Mouse (Mus musculus) layer of hippocampus, adult 18-20 months (tissue): ENCODE data around the gene E2f4. TPM values are rescaled to one million over a fixed set of nuclear protein-coding genes. Genes with fewer than 3 reads are reported as not detected.

ENCODE experiments used
- DNase-seq, 2 experiments: peaks; one replicate each; pipeline ENCODE4 v3.0.0; 2022; ENCODE audit warnings: low spot score in 2 of 2
- total RNA-seq, 2 experiments: library from RNA; stranded (reverse); gene quantifications; 2 replicates each; pipeline ENCODE4 v1.2.3; 2021

Gene E2f4
- total RNA-seq, 2 experiments from 2014 or later = 34.2 to 36.7 TPM

DNA sequence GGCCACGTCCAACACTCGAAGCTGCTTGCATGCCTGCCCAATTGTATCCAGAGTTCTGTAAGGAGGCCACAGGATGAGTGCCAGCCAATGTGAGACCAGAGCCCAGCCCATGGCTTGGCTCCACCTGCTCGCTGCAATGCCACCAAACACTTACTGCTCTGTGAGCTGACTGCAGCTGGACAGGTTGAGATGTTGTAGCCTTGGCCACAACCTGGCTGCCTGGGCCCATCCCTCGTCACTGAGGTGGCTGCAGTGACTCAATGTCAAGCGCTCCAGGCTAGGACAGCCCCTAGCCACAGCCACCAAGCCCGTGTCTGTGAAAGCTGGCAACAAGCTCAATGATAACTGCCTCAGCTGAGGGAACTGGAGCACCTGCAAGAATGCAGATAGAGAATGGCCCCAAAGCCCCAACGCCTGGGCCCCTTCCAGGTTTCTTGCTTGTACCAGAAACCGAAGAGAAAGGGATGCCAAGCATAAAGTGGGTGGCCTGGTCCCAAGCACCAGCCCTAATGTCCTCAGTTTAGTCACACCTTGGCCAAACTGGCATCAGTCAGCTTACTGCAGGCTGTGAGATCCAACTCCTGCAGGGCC is 15.5 kb downstream of the E2f4 start:
- DNase-seq = no peak

DNA sequence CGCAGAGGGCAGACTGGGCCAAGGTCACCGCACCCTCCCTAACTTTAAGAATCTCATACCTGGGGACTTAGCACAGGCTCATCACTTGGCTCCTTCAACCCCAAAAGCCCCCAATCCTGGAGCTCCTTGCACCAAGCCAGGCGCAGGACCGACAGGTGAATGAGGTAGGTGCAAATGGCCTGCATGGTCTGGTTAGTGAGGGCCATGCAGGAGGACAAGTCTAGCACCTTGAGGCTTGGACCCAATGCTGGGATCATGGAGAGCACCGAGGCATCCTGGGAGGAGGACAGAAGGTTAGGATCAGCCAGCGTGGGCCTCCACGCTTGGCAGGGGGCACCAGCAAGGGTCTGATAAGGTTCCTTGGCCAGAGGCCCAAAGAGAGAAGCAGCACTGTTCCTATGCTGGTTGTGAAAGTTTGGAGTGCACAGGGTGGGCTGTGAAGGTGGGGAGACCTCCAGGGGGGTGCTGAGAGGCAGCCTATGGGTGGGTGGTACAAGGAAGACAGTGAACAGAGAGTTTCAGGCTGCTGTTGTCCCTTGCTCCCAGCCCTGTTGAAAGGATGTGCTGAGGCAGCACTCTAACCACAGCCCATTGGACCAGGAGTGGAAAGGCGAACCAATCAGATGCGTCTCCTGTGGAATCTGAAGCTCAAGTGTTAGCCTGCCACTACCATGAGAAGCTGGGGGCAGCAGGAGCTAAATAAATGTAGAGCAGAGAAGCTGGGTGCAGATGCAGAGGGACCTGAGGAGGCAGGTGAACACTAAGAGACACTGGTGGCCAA is 16.3 kb downstream of the E2f4 start:
- DNase-seq = no peak

DNA sequence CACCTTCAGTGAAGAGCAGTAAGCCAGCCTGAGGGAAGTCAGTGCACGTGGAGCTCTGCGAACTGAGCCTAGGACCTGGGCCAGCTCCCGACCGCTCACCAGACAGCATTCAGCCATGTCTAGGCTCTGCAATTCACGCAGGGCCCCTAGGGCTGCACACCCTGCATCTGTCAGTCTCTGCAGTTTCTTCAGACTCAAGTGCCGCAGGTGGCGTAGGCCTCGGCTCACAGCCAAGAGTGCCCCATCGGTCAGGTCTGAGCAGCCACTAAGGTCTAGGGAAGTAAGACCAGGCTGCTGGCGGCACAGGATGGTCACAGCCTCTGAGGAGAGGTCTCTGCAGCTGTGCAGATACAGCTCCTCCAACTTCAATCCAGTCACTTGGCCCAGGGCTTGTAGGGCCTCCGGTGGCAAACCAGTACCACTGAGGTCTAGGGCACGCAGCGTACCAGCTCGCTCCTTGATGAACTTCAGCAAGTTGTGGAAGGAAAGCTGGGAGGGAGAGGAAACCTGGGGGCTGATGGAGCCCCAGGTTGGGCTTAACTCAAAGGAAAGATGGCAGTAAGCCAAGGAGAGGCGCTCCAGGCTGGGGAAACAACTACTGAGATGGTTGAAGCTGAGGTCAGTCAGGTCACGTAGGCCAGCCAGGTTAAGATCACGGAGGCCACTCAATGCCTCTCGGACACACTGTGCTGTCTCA is 17.8 kb downstream of the E2f4 start:
- no peak for DNase-seq

DNA sequence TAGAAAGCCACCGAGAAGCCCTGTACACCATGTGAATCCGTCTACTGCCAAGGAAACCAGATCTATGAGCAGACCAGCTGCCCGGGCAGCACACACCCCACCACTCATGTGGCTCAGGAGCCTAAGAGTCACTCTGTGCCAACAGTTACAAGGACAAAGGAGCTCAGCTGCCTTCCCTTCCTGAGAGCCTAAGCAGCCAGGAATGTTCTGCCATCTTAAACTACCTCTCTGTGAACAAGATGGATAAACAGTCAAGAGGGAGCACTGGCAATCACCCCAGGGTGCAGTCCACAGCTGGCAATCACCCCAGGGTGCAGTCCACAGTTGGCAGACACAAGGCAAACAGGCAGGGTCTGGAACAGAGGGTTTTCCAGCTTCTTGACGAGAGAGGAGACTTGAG is 20.5 kb downstream of the E2f4 start:
- no peak for DNase-seq

DNA sequence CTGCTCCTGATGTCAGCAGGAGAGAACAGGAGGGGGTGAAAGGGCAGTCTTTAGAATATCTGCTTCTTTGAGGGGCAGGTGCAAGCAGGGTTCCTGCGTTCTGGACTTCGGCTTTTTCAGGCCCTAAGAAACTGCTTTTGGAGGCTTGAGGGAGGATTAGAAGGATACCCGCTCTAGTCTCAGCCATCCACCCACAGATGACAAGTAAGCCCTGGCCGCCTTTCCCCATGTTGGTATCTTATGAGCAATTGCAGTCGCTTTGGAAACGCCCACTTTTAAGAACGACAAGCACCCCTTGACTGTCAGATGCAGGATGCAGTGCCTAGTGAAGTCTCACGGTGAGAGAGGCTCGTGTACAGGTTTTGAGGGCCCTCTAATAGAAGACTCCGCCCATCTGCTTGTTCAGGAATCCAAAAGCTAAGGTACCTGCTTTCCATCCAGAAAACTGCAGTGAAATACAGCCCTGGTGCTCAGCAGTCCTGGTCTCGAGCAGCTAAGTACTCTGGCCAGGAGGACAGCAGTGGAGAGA is 21.3 kb downstream of the E2f4 start:
- DNase-seq = no peak

DNA sequence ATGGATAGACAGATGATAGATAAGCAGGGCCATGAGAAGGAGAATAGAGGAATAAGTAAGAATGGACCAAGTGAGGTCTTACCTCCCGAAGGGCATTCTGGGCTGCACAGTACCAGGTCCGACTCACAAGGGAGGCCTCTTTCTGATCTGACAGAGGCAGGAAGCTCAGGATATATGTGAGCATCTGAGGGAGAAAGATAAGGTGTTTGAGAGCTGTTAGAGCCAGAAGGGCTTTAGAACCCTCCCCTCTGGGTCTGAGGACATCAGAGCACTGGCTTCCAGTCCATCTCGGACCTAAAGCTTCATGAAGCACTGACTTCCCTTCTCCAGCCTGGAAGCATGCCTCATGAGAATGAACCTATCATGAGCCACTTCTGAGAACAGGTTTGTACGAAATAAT is 25.7 kb downstream of the E2f4 start:
- no peak for DNase-seq

DNA sequence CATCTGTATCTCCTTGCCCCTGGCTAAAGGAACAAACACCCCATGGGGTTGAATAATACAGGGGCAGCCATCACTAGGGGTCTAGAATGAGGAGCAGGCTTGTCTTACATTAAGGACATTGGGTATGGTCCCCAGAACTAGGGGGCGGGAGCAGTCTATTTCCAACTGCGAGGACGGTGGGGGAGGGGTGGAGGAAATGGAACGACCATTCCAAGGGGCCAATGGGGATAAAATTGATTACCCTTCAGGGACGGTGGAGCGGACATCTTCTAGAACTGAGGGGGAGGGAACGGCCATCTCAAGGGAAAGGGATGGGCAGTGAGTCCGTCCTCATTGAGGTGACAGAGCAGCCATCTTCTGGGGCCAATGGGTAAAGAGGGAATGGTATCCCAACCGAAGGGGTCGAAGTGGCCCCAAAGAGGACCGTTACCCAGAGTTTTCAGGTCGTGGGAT is 28.2 kb downstream of the E2f4 start:
- DNase-seq = no peak

DNA sequence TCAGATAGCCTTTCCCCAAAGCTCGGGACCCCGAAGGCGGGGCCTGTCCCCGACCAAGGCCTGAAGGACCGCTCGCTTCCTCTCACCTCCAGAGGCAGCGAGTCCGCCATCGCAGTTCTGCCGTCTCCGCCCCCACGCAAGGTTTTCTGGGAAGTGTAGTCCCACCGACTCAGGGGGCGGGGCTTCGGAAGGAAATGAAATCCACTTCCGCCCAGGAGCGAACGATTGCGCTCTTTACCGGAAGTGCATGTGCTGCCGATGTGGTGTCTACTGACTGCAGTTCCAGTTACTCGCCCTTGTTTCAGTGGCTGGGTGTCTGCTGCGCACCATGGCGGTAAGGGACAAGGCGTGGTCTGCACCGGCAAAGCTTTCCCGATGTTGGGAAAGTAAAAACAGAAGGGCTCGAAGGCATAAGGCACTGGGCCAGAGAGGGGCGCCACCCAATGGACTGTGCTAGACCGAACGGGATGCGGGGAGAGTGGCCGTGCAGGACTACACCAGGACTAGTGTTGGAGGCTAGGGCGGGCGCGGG is 28.7 kb downstream of the E2f4 start, which contains the start of the genes Lrrc29 and Tmem208:
Gene Lrrc29 (minus strand): TSS at position 138 of the 532 bp plus-strand sequence.
Gene Tmem208 (plus strand): TSS at position 214 of the 532 bp plus-strand sequence.
- peak; percentile 94 to 98 for DNase-seq

DNA sequence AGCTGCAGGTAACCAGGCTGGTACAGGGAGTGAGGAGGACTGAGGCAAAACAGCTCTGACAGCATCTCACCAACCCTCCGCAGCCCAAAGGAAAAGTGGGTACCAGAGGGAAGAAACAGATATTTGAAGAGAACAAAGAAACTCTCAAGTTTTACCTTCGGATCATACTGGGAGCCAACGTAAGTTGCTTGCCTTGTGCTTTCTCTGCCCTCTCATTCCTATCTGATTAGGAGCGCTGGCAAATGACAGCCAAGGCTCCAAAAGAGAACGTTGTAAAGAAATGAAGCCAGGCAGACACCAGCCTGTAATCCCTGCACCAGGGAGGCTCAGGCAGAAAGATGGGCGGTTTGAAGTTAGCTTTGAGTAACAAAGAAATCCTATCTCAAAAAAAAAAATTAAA is 29.5 kb downstream of the E2f4 start:
- no peak for DNase-seq

DNA sequence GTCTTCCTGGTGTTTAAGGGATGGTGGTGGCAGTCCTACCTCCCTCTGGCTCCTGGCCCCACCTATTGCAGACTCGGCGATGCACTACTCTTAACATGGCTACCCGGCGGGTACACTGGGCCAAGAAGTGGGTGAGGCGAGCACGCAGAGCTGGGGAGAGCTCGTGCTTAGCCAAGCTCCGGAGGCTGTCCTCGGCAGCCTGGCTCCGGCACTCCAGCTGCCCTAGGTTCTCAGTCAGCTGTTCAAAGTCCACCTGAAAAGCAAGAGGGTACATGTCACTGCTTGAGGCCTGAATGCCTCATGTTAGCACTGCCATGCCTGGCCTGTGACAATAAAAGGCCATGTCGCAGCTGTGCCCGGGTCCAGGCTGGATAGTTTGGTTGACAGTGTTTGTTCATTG is 32.9 kb downstream of the E2f4 start:
- DNase-seq = no peak

DNA sequence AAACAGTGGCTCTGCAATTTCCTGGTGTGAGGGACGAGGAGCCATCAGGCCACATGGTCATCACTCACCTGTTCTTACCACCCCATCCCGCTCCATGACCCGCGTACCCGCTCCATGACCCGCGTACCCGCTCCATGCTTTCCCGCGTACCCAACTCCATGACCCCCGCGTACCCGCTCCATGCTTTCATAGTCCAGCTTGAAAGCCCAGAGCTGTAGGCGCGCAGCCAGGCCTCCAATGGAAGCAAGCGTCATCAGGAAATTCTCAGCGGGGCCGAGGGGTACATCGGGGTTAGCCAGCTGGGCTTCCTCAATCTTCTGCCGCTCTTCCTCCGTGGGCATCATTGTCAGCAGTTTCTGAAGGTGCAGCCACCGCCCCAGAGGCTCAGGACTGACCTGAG is 34.0 kb downstream of the E2f4 start:
- no peak for DNase-seq

DNA sequence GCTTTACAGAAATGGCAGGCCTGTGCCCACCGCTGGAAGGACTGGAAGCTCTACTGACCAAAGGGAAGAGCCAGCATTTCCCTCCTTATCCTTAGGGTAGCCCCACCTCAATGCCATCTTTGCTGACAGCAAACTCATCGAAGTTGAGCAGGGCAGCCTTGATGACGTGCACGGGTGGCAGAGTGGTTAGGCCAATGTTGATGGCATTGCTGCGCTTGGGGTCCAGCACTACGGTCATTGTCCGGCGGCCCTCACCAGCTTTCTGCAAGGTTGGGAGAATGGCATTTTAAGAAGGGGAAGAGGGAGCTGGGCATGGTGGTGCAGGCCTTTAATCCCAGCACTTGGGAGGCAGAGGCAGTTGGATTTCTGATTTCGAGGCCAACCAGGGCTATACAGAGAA is 34.5 kb downstream of the E2f4 start:
- DNase-seq = no peak

DNA sequence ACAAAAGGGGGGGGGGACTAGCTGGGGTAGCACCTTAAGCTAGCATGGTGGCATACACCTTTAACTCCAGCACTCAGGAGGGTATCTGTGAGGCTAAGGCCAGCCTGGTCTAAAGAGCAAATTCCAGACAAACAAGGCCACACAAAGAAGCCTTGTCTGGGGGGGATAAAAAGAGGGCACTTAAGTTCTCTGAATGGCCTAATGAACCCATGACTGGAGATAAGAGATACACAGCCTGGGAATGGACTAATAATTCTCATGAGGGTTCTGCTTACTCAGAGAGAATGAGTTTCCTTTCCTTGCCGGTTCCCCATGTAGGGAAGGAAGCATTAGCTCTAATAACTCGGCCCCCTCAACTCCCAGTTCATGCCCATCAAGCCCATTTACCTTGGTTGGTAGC is 35.1 kb downstream of the E2f4 start:
- no peak for DNase-seq

DNA sequence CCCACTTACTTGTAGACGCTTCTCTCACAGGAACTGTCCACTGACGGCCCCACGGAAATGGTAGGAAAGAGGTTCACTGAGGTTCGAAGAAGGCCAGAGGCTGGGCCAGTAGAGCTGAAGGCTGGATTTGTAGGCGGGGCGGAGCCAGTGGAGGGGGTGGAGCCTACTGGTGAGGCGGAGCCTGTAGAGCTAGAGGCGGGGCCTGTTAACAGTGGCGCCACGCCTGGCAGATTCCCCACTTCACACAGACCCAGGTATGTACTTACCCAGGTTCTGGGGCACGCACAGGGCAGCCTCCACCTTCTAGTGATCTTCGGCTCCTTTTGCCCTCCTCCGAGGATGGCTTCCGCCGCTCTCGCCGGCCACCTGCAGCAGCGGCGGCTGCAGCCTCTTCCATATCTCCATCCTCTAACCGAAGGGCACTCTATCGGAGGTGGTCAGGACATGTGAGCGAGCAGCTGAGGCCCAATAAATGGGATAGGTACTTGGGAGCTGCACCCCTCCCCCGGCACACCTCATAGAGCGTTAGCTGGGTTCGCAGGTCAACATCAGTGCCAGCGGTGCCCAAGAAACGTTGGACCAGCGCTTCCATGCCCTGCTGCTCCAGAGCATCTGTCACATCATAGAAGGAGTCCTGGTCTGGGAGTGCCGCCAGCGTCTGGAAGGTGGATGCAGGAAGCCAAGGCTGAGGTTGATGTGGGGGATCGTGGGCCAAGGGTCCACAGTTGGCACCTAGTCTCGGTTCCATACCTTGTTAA is 39.1 kb downstream of the E2f4 start:
- DNase-seq = no peak

DNA sequence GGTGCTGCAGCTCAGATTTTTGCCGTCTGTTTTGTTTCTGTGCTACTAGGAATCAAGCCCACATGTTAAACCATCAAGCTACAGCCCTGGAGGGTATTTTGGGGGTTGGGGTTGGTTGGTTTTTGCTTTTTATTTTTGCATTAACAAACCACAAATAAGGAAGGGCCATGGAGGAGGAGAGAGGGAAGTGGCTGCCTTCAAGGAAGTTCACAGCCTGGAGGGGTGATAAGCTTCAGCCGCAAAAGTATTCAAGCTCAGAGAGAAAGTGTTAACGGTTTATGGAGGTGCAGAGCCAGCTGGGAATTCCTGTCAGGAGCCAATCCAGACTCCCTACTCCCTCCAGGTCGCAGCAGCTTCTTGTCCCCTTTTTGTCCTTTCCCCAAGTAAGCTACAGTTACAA is 41.5 kb downstream of the E2f4 start:
- DNase-seq = no peak

DNA sequence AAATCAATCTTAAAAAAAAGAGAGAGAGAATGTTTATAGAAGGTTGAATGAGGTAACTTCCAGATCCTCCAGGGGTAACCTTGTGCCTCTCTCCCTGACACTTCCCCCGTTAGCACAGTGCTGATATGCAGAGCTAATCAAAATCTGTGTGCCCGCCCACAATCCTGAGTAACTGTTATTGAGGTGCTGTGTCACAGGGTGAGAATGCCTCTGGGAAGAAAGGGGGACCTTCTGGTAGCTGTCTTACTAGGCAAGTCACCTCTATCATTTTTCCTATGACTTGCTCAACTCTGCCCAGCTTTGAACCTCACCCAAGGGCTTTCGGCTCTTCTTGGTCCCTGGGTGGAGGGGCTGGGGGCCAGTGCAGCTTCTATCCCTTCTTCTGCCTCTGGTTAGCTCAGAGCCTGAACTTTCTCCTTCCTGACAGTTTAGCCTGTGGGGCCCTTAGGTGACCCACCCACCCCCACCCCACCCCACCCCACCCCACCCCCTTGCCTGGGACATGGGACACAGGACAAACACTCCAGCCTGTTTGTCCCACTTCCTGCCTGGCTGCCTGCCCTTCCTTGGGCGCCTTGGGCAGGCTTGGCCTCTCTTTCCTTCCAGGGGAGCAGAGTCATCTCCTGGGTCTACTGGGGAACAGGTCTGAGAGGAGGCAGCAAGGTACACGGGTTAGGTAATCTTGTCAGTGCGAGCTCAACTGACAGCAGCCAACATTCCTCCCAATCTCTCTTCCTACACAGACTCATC is 42.6 kb downstream of the E2f4 start:
- DNase-seq = no peak

DNA sequence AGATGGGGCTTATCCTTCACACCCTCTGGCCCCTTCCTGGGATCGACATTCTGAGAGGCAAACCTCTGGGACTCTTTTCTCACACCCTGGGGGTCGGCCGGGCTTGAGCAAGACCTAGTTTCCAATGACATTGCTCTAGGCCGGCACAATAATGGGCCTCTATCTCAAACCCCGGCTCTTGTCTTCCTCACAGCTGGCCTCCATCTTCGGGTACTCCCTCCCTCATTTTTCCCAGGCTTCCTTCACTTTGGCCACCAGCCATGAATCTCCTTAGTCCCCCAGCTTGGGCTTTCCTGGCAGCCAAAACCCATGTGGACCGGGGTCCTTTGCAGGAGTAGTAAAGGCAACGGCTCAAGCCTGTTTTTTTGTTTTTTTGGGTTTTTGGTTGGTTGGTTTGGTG is 43.9 kb downstream of the E2f4 start:
- DNase-seq = no peak

DNA sequence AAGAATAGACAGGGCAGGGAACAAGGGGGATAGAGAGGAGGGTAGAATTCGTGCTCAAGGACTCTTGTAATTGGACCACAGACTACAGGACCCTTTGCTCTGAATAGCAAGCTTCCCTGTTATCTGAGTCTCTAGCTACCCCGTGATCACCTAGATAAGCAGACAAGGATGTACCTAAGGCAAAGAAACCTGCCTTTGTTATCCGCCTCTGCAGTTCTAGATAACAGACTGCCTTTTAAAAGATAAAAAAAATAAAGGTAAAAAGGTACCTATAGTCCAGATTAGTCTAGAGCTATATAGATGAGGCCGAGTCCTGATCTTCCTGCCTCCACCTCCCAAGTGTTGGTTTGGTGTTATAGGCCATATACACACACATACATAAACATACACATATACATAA is 45.3 kb downstream of the E2f4 start:
- DNase-seq = no peak

DNA sequence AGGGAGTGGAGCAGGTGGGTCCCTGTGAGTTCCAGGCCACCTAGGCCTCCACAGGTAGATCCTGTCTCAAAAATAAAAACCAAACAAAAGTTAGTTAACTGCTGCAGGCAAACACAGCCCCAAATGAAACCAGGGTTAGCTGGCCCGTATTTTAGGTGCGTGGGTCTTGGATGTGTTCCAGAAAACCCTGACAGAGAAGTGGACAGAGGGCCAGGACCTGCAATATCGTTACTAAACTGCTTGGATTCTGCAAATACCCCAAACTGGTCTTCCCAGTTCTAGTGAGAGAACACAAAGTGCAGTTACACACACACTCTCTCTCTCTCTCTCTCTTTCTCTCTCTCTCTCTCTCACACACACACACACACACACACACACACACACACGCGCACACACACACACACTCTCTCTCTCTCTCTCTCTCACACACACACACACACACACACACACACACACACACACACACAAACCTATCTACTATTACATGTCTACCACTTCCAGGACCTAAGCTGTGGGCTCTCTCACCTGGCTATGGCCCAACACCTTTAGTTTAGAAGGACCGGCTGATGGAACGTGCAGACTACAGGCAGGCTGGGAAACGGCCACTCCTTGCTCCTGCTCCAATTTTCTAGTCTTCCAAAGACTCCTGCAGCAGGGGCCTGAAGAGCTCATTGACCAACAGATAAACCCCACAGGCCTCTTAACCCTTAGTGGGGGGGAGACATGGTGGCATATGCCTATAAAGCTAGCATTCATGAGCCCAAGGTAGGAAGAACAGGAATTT is 46.5 kb downstream of the E2f4 start:
- DNase-seq = no peak
